Mouse (Mus musculus) cerebellum, postnatal 14 days (tissue): ENCODE results near the gene Tec.

Source experiments
- DNase-seq, 2 experiments: peaks; one replicate each; pipeline ENCODE4 v3.0.0; 2021; ENCODE audit warnings: mixed read lengths in 2 of 2

Gene Tec

GRCm38 (mm10) chr5:72888260-72888659 is 20.0 kb upstream of the Tec start:
- DNase-seq, result no peak

DNA sequence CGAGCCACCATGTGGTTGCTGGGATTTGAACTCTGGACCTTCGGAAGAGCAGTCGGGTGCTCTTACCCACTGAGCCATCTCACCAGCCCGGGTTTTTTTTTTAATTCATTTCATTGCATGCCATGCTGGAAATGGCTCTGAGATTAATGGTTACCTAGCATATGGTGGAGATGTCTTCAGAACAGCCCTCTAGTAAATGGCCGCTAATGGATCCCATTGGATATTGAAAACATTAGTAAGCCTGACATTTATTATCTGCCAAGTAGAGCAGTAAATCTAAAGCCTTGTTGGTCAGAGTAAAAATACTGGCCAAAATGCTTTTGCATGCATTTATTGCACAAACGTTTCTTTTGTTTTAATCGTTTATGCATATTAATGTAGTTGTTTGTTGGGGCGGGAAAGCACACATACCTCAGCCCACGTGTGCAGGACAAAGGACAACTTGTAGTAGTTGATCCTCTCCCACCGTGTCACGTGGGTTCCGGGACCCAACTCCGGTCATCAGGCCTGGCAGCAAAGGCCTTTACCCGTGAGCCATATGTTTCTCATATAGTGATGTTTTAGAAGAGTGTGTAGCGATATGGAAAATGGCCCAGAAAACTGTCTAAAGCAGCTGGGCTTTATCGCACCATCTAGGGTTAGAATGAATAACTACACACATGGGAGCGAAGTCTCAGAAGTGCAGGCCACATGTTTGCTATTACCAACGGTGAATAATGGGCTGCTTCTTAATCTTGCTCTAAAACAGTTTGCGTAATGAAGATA is 18.4 kb upstream of the Tec start:
- DNase-seq, result no peak

- DNase-seq, result no peak
Measured at GRCm38 (mm10) chr5:72883706-72884105, 15.4 kb upstream of the Tec start.

GRCm38 (mm10) chr5:72882412-72882765 is 14.1 kb upstream of the Tec start:
- DNase-seq, result no peak

GRCm38 (mm10) chr5:72881748-72882411 is 13.6 kb upstream of the Tec start:
- no peak for DNase-seq

DNA sequence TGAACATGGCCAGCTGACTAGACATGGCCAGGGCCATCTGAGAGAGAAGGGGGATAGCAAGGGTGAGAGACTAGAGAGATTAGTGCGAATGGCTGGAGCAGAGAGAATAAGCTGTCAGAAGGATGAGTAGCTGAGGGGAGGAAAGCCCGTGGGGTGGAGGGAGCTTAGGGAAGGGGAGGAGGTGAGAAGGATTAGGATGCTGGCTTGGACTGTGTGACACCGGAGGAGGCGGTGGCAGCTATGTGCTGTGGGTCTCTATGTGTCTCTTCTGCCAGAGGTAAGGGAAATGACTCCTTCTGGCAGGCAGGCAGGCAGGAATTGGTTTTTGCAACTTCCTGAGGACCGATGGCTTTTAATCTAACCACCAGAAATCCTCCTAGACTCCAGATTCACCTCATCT is 11.5 kb upstream of the Tec start:
- no peak for DNase-seq

DNA sequence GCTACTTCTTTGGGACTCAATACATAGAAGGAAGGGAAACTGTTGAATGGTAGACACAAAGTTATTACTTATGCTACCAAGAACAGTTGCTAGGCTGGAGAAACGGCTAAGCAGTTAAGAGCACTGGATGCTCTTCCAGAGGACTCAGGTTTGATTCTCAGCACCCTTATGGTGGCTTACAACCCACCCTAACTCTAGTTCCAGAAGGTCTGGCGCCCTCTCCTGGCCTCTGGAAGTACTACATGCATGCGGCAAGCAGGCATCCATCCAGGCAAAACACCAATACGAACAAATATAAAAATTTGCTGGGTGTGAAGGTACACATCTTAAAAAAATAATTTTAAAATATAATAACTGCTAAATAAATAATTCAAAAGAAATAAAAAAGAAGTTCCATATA is 2.8 kb upstream of the Tec start:
- DNase-seq, result no peak

DNA sequence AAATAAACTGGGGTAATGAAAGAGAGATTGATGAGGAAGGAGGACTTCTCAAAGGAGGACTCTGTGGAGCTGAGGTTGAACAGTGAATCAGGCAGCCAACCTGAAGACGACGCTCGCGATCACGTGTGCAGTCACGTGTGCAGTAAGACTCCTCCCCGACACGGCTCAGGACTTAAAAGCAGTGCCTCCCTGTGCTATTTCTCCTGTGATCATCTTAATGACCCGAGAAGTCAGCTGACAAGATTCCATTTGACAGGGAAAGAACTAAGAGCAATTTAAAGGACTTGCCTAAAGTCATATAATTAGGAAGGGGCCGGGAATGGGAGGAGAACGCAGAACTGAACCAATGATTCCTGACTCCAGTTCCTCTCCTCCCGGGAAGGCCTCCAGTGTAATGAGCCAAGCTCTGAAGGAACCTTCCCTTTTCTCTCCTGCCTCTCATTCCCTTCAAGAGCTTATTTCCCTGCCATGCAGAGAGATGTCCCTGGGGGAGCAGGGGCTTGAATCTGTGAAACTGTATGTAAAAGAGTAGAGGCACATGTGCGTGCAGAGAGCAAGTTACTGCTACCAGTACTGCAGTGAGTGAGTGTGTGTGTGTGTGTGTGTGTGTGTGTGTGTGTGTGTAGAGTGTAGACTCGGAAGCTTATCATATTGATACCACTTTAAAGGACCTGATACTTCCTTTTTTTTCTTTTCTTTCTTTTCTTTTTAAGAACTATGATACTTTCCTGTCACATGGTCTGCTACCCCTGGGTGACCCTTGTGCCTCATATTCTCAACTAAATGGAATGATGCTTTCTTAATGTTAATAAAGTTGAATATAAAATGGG is 1.7 kb upstream of the Tec start:
- no peak for DNase-seq

DNA sequence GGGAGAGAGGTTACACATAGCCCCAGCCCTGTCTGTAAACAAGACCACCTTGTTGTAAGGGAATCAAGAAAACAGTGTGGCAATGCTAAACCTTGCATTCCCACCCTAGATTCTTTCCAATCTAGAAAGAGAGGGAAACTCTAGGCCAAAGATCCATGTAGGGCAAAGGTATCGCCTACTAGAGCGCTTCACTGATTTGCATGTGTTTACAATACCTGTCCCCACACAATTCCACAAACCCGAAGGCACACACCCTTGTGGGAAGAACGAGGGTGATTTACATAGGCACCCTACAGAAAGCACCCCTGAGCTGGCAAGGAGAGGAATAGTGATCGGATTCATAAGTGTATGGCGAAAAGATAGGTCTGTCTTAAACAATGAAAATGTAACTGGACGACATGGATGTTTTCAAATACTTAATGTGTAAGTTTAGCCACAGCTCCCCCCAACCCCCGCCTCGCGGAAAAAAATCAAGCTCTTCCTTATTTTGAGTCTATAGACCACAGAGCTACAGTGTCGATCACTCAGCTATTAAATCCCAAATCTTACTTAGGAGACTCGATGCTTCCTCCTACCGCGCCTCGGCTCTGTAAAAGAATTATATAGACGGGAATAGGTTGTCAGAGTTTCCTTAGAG is 1.1 kb downstream of the Tec start:
- no peak for DNase-seq

GRCm38 (mm10) chr5:72866260-72866905 is 1.9 kb downstream of the Tec start:
- no peak for DNase-seq

- no peak for DNase-seq
Measured at GRCm38 (mm10) chr5:72864654-72865178, 3.6 kb downstream of the Tec start.

DNA sequence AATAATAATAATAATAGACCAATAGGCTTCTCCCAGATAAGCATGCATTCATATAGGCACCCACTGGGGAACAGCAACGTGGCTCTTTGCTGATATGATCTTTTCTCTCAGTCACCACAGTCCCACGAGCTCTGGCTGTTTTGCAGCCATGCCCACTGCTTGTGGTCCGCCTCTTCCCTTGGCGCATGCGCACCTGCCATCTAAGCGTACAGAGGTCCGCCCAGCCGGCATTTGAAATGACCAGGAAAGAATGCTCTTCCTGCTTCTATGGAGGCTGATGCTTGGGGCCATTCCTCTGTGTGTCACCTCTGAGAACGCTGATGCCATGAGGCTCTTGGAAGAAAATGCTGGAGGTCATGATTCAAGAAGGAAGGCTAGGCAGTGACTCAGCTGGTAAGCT is 5.1 kb downstream of the Tec start:
- no peak for DNase-seq

- DNase-seq, result no peak
Measured at GRCm38 (mm10) chr5:72861726-72862385, 6.4 kb downstream of the Tec start.

GRCm38 (mm10) chr5:72860899-72861298 is 7.4 kb downstream of the Tec start:
- no peak for DNase-seq

DNA sequence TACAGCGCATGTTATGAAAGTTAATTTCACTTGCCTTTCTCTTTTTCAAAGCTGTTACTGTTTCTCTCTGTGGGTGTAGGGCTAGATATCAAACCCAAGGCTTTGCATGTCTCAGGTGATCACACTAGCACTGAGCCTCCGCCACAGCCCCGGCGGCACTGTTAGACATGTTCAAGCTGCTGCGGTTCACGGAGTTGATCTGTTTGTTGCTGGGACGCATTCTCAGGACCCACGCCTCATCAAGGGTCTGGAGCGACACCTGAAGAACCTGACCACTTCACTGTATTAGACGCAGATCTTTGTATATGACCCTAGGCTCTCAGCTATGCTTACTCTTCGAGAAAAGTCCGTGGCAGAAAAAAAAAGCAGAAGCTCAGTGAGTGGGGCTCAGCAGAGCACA is 10.0 kb downstream of the Tec start:
- DNase-seq, result no peak

GRCm38 (mm10) chr5:72857756-72858155 is 10.5 kb downstream of the Tec start:
- no peak for DNase-seq

GRCm38 (mm10) chr5:72856255-72856878 is 11.9 kb downstream of the Tec start:
- no peak for DNase-seq

- peak; percentile 87 to 95 for DNase-seq
Measured at GRCm38 (mm10) chr5:72855685-72856124, 12.6 kb downstream of the Tec start.

- peak; percentile 46 to 74 for DNase-seq
Measured at GRCm38 (mm10) chr5:72854141-72854990, 13.9 kb downstream of the Tec start.

DNA sequence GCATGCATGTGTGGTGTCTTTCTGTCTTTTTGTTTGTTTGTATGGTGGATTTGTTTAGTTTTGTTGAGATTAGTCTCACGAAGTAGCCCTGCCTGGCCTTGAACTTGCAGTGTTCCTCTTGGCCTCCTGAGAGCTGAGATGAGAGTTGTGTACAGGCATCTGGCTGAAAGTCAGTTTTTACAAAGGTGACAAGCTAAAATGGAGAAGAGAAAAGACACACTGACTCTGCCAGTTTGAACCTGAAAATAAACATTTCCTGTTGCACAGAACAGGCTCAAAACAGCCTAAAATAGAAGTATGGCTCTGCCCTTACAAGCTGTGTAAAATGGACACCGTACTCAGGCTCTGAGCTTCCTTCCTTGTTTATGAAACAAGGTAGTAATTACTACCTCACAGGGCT is 14.9 kb downstream of the Tec start:
- no peak for DNase-seq
